Mouse (Mus musculus) stomach, postnatal 0 days (tissue): ENCODE measurements around the gene Pex19.

ENCODE experiments used
- CTCF ChIP-seq: IDR thresholded peaks from 2 replicates; pipeline ENCODE4 v1.5.1; 2016; ENCODE audit warnings: antibody characterized with exemption, low read depth, mild to moderate bottlenecking, moderate library complexity
- EP300 ChIP-seq: optimal IDR thresholded peaks from 2 replicates; pipeline ENCODE3; 2016; ENCODE audit warnings: antibody characterized with exemption

DNA sequence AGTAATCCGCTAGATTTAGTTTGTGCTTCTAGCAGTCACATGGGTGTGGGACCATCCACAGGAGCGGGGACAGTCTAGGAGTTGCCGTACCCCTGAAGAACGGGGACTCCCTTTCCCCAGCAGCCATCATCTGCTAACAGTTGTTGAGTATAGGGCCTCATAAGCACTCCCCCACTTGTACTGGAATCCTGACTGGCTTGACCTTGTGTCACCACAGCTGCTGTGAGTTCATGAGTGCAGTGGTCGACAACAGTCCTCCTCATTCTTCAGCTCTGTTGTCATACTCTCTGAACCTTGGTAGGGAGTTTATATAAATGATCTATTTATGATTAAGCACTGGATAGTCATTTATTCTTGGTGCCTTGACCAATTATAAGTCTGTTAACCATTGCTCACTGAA is 43.3 kb downstream of the Pex19 start:
- TF ChIP-seq CTCF, result no peak
- no peak for TF ChIP-seq EP300
